Mouse (Mus musculus): ENCODE results near the gene Slc2a13.

Gene Slc2a13

GRCm38 (mm10) chr15:91372464-91373202 lies 200.4 kb downstream of the Slc2a13 start:
- DNase-seq: no peak

GRCm38 (mm10) chr15:91371859-91372394 lies 201.1 kb downstream of the Slc2a13 start:
- DNase-seq: no peak

GRCm38 (mm10) chr15:91369736-91370449 lies 203.2 kb downstream of the Slc2a13 start:
- DNase-seq: no peak

- DNase-seq: no peak
These were observed 212.6 kb downstream of the Slc2a13 start for GRCm38 (mm10) chr15:91360495-91360894.

- DNase-seq: no peak
These were observed 222.1 kb downstream of the Slc2a13 start for GRCm38 (mm10) chr15:91351006-91351405.

GRCm38 (mm10) chr15:91338350-91338749 lies 234.7 kb downstream of the Slc2a13 start:
- DNase-seq: no peak

GRCm38 (mm10) chr15:91334416-91334900 lies 238.6 kb downstream of the Slc2a13 start:
- no peak for DNase-seq

- no peak for DNase-seq
These were observed 245.3 kb downstream of the Slc2a13 start for GRCm38 (mm10) chr15:91327748-91328147.

- no peak for DNase-seq
These were observed 246.0 kb downstream of the Slc2a13 start for GRCm38 (mm10) chr15:91327023-91327422.

GRCm38 (mm10) chr15:91319376-91319775 lies 253.7 kb downstream of the Slc2a13 start:
- DNase-seq: no peak

- DNase-seq: no peak
These were observed 256.1 kb downstream of the Slc2a13 start for GRCm38 (mm10) chr15:91316964-91317363.

- DNase-seq: no peak
These were observed 258.4 kb downstream of the Slc2a13 start for GRCm38 (mm10) chr15:91314402-91315318.

GRCm38 (mm10) chr15:91304296-91304852 lies 268.7 kb downstream of the Slc2a13 start:
- DNase-seq: no peak

GRCm38 (mm10) chr15:91301366-91301765 lies 271.7 kb downstream of the Slc2a13 start:
- peak; percentile 69 for DNase-seq

GRCm38 (mm10) chr15:91299319-91299835 lies 273.7 kb downstream of the Slc2a13 start:
- DNase-seq: no peak

- no peak for DNase-seq
These were observed 289.6 kb downstream of the Slc2a13 start for GRCm38 (mm10) chr15:91283418-91283817.

GRCm38 (mm10) chr15:91282822-91283221 lies 290.2 kb downstream of the Slc2a13 start:
- no peak for DNase-seq

GRCm38 (mm10) chr15:91281521-91281920 lies 291.5 kb downstream of the Slc2a13 start:
- no peak for DNase-seq

GRCm38 (mm10) chr15:91279571-91279970 lies 293.5 kb downstream of the Slc2a13 start:
- DNase-seq: no peak

- DNase-seq: no peak
These were observed 297.1 kb downstream of the Slc2a13 start for GRCm38 (mm10) chr15:91275961-91276360.

GRCm38 (mm10) chr15:91268532-91268931 lies 304.5 kb downstream of the Slc2a13 start:
- no peak for DNase-seq

- DNase-seq: no peak
These were observed 309.1 kb downstream of the Slc2a13 start for GRCm38 (mm10) chr15:91263926-91264325.

Measured in thymus, postnatal 14 days (tissue).